Mouse (Mus musculus): Measurements from ENCODE around the gene Plscr3.

DNA sequence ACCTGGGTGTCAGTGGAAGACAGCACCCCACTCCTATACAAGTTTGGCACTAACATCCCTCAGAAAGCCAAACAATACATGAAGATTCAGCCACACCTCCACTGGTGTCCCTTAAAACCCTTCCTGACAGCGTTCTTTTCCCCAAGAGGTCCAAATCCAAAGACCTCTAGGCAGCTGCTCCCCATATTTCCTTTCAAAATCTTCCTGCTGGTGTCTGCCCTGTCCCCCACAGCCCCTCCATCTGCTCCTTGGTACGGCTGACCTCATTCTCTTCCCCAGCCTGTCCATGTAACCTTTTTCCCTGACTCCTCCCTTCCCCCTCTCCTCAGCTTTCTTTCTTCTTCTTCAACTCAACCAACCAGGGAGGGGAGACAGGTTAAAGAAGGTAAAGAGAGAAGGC is 22.7 kb upstream of the Plscr3 start:
- no peak for TF ChIP-seq HCFC1 (IDR thresholded peaks at IDR 0.05; ENCODE audit: low read depth, low read length)
- TF ChIP-seq CHD2 (IDR thresholded peaks at IDR 0.05; ENCODE audit: low read length), result no peak
- no peak for TF ChIP-seq KAT2A (IDR thresholded peaks at IDR 0.05; ENCODE audit: insufficient replicate concordance, low read length)
- TF ChIP-seq MAFK (IDR thresholded peaks at IDR 0.05; ENCODE audit: insufficient replicate concordance, low read length), result no peak
- TF ChIP-seq POLR2AphosphoS2 (IDR thresholded peaks at IDR 0.05; ENCODE audit: low read depth, low read length), result no peak
